Mouse (Mus musculus): ENCODE data around the gene Scnn1a. TPM values are rescaled to one million over a fixed set of nuclear protein-coding genes. Genes with fewer than 3 reads are reported as not detected.

The Scnn1a gene
- total RNA-seq, 2 experiments from 2014 or later, result 0.10 to 0.14 TPM

- H3K4me3 ChIP-seq, result peak within 1 kb of the TSS; percentile 78
- intact Hi-C loops (cut with DNase I), result loop anchor here (2.0 kb wide), 1 partner anchor 35 kb away; the partner anchor contains the start of gene Tnfrsf1a
- peak within 1 kb of the TSS; percentile 94 for H3K27ac ChIP-seq
- no peak; the same call in 1 of the 2 replicates for TF ChIP-seq CTCF (IDR thresholded peaks at IDR 0.05)
- peak; percentile 95 for DNase-seq
Measured at GRCm38 (mm10) chr6:125313546-125314230, 6.8 kb upstream of the Scnn1a start, which contains the start of gene Ltbr. TSS of gene Ltbr (minus strand) at chr6:125313885.

- no peak for DNase-seq
- Histone ChIP-seq H3K4me3 (peak overlapping the region; percentile 78), H3K27ac (peak overlapping the region; percentile 94)
- TF ChIP-seq CTCF (IDR thresholded peaks at IDR 0.05), result no peak
- intact Hi-C loops (cut with DNase I), result no loop called here
Measured at GRCm38 (mm10) chr6:125314231-125314563, 6.3 kb upstream of the Scnn1a start.

GRCm38 (mm10) chr6:125314746-125315145 is 5.7 kb upstream of the Scnn1a start:
- TF ChIP-seq CTCF (IDR thresholded peaks at IDR 0.05), result no peak
- no peak for DNase-seq
- H3K4me3 ChIP-seq, result no peak overlapping the region
- intact Hi-C loops (cut with DNase I), result no loop called here
- peak overlapping the region; percentile 94; the same call in 1 of the 2 replicates for H3K27ac ChIP-seq

GRCm38 (mm10) chr6:125317077-125317476 is 3.4 kb upstream of the Scnn1a start:
- no peak for TF ChIP-seq CTCF (IDR thresholded peaks at IDR 0.05)
- DNase-seq, result peak; percentile 6
- Histone ChIP-seq H3K4me3 (no peak overlapping the region), H3K27ac (no peak overlapping the region)
- intact Hi-C loops (cut with DNase I), result no loop called here

DNA sequence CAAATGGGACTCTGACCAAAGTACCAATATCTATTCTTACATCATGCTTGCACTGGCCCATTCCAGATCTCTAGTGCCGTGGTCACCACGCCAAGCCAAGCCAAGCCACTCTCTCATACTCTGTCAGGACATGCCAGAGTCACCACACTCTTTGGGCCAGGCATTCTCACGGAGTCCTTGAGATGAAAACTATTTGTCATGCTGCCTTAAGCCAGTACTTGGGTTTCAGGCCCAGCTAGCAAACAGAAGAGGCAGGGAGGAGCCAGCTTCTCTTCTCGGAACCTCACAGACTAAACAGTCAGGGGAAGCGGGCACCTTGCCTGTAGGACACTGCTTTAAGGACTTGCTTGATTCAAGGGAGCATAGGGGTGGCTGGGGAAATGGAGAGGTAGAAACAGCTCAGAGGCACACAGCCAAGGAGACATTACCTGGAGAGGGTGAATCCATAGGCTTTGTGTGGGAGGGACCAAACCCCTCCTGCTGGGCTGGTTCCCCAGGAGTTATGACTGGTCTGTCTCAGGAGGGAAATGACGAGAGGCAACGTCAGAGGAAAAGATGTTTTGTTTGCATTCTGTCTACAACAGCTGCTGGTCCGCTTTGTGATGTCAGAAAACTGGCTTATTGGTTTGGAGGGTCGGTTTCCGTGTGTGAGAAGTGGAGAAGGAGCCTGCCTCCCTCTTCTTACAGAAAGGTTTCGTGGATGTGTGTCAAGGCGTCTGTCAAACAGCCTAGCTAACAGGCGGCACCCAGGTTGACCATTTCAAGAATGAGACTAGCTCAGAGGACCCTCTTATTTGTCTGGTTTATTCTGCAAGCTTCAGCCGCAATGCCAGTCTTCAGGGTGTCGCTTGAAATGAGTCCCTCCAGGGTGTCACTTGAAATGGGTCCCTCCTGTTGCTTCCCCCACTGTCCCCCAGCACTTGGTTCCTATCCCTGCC is 1.2 kb upstream of the Scnn1a start:
- peak; percentile 50 for DNase-seq
- intact Hi-C loops (cut with DNase I), result no loop called here
- peak overlapping the region; percentile 54; the same call in 1 of the 2 replicates for H3K27ac ChIP-seq
- no peak overlapping the region for H3K4me3 ChIP-seq
- TF ChIP-seq CTCF (IDR thresholded peaks at IDR 0.05), result no peak

DNA sequence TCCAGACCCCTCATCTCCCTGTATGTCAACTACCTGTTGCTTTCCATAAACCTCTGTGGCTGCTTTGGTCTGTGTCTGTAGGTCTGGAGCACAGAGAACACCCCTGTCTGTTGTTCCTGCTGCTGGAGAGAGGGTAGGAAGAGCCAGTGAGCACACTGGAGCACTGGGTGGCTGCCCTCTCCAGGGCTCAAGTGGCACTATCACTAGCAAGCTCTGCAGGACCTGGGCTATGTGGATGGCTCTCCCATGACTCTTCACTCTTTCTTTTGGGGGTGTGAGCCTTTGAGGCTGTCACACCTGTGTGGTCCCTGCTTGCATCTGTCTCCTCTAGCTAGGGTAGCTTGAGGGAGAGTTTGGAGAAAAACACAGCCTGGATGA is 551 bp upstream of the Scnn1a start:
- TF ChIP-seq CTCF (IDR thresholded peaks at IDR 0.05), result no peak
- DNase-seq, result no peak
- Histone ChIP-seq H3K4me3 (no peak overlapping the region), H3K27ac (no peak overlapping the region)
- intact Hi-C loops (cut with DNase I), result no loop called here

GRCm38 (mm10) chr6:125321114-125321855 is 826 bp downstream of the Scnn1a start:
- intact Hi-C loops (cut with DNase I), result no loop called here
- DNase-seq, result no peak
- H3K4me3 ChIP-seq, result no peak overlapping the region
- H3K27ac ChIP-seq, result no peak overlapping the region
- TF ChIP-seq CTCF (IDR thresholded peaks at IDR 0.05), result no peak

- DNase-seq, result no peak
- no peak for TF ChIP-seq CTCF (IDR thresholded peaks at IDR 0.05)
- Histone ChIP-seq H3K27ac (no peak overlapping the region), H3K4me3 (no peak overlapping the region)
- intact Hi-C loops (cut with DNase I), result no loop called here
Measured at GRCm38 (mm10) chr6:125322794-125323193, 2.3 kb downstream of the Scnn1a start.

- no peak overlapping the region for H3K4me3 ChIP-seq
- no peak overlapping the region for H3K27ac ChIP-seq
- no peak for TF ChIP-seq CTCF (IDR thresholded peaks at IDR 0.05)
- intact Hi-C loops (cut with DNase I), result no loop called here
- DNase-seq, result no peak
Measured at GRCm38 (mm10) chr6:125323547-125323946, 3.1 kb downstream of the Scnn1a start.

- intact Hi-C loops (cut with DNase I), result no loop called here
- no peak for TF ChIP-seq CTCF (IDR thresholded peaks at IDR 0.05)
- no peak for DNase-seq
Measured at GRCm38 (mm10) chr6:125325337-125325736, 4.9 kb downstream of the Scnn1a start.

DNA sequence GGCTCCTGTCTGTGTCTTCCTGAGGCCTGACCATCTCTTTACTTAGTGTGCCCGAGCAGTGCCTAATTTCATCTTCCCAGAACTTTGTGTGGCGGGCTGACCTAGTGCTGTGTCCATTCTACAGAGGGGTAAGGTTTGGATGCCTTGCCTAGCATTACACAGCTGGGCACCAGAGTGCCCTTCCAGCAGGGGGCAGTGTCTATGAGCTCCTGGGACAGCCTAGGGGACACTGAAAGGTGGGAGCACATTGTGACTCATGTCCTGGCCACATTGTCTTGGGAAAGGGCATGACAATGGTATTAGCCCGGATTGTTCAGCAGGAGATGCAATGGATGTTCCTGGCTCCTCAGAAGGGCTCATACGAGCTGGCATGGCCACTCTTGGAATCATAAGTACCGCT is 7.8 kb downstream of the Scnn1a start:
- no peak overlapping the region for H3K4me3 ChIP-seq
- DNase-seq, result peak; percentile 68
- peak overlapping the region; percentile 40; the same call in 1 of the 2 replicates for H3K27ac ChIP-seq
- peak; percentile 80 for TF ChIP-seq CTCF (IDR thresholded peaks at IDR 0.05)
- intact Hi-C loops (cut with DNase I), result no loop called here

More at GRCm38 (mm10) chr6:125325337-125325736, 4.9 kb downstream of the Scnn1a start:
- no peak overlapping the region for H3K27ac ChIP-seq
- no peak overlapping the region for H3K4me3 ChIP-seq

DNA sequence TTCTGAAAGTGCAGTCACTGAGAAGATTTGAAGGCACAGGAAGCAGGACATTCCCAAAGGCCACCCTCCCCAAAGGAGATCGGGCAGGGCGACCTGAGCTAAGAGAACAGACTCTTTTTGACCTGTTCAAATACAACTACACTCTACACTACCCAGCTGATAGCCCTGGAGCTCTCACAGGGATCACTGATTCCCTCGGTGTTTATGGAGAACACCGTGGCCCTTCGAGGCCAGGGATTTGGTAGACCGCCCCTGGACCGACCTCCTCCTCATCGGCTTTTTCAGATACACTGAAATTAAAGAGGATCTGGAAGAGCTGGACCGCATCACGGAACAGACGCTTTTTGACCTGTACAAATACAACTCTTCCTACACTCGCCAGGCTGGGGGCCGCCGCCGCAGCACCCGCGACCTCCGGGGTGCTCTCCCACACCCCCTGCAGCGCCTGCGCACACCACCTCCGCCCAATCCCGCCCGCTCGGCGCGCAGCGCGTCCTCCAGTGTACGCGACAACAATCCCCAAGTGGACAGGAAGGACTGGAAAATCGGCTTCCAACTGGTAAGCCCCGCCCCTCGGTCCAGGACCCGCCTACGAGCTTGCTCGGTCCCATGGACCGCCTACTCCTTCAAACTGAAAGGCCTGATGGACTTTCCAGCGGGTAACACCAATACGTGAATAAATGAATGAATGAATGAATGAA is 10.3 kb downstream of the Scnn1a start:
- Histone ChIP-seq H3K4me3 (peak overlapping the region; percentile 73), H3K27ac (peak overlapping the region; percentile 89)
- intact Hi-C loops (cut with DNase I), result loop anchor here (2.0 kb wide), 1 partner anchor 32 kb away; no protein-coding TSS in a partner anchor
- peak; percentile 11; the same call in 1 of the 2 replicates for TF ChIP-seq CTCF (IDR thresholded peaks at IDR 0.05)
- DNase-seq, result peak; percentile 94

Data from gastrocnemius, adult 2 months (tissue).